Comparison of ENCODE assay signal across 29 mouse cellular contexts in genomic region chr11:34431978-34432377, GRCm38 (mm10).
"Had no signal": no experiment of that assay in that cellular context is flagged by ENCODE, and none has a peak within 500 bp of the region (broad histone marks: within the 10 kb centered on the region; RNA-seq: fewer than 3 reads in every experiment).

No protein-coding gene starts in this region.

- DNase-seq: cerebellum, adult 18-20 months; cerebellum, adult 2 months; cerebellum, adult 8-10 months; cerebellum, adult 9-10 months; cerebellum, adult 9-11 months; cerebellum, postnatal 10 days; cerebellum, postnatal 14 days; cerebellum, postnatal 25 days; cerebellum, postnatal 36 days; embryo, embryonic 11 days; forebrain, postnatal 0 days; gastrocnemius, adult 2 months; gastrocnemius, postnatal 10 days; gastrocnemius, postnatal 14 days; gastrocnemius, postnatal 25 days; gastrocnemius, postnatal 36 days; heart, adult 18-20 months; heart, adult 2 months had no signal

- H3K4me1 ChIP-seq: embryonic facial prominence, embryonic 10.5 days; embryonic facial prominence, embryonic 12.5 days; embryonic facial prominence, embryonic 13.5 days; embryonic facial prominence, embryonic 15.5 days; forebrain, embryonic 10.5 days; forebrain, embryonic 12.5 days; forebrain, embryonic 13.5 days; forebrain, embryonic 15.5 days had no signal

- H3K4me3 ChIP-seq: embryonic facial prominence, embryonic 10.5 days; embryonic facial prominence, embryonic 12.5 days; embryonic facial prominence, embryonic 13.5 days; embryonic facial prominence, embryonic 15.5 days; erythroblast, embryonic 14.5 days; forebrain, embryonic 10.5 days; forebrain, embryonic 12.5 days; forebrain, embryonic 13.5 days; forebrain, embryonic 15.5 days; gastrocnemius, adult 2 months; heart, adult 2 months had no signal

- H3K36me3 ChIP-seq: embryonic facial prominence, embryonic 10.5 days; embryonic facial prominence, embryonic 12.5 days; embryonic facial prominence, embryonic 13.5 days; embryonic facial prominence, embryonic 15.5 days; forebrain, embryonic 10.5 days; forebrain, embryonic 12.5 days; forebrain, embryonic 15.5 days had no signal

- H3K9me3 ChIP-seq: embryonic facial prominence, embryonic 10.5 days; embryonic facial prominence, embryonic 12.5 days; embryonic facial prominence, embryonic 13.5 days; embryonic facial prominence, embryonic 15.5 days; forebrain, embryonic 10.5 days; forebrain, embryonic 12.5 days; forebrain, embryonic 13.5 days; forebrain, embryonic 15.5 days had no signal

- H3K9ac ChIP-seq: embryonic facial prominence, embryonic 12.5 days; embryonic facial prominence, embryonic 13.5 days; embryonic facial prominence, embryonic 15.5 days; forebrain, embryonic 12.5 days; forebrain, embryonic 13.5 days; forebrain, embryonic 15.5 days; forebrain, postnatal 0 days had no signal

- H3K27ac ChIP-seq: embryonic facial prominence, embryonic 10.5 days; embryonic facial prominence, embryonic 12.5 days; embryonic facial prominence, embryonic 13.5 days; embryonic facial prominence, embryonic 15.5 days; forebrain, embryonic 10.5 days; forebrain, embryonic 12.5 days; forebrain, embryonic 13.5 days; forebrain, embryonic 15.5 days; gastrocnemius, adult 2 months; heart, adult 2 months had no signal

- H3K4me2 ChIP-seq: embryonic facial prominence, embryonic 12.5 days; embryonic facial prominence, embryonic 13.5 days; embryonic facial prominence, embryonic 15.5 days; forebrain, embryonic 12.5 days; forebrain, embryonic 13.5 days; forebrain, embryonic 15.5 days had no signal

- ATAC-seq: forebrain, embryonic 13.5 days; forebrain, embryonic 14.5 days; forebrain, embryonic 15.5 days; forebrain, embryonic 16.5 days; forebrain, postnatal 0 days had no signal

- H3K27me3 ChIP-seq: embryonic facial prominence, embryonic 12.5 days; embryonic facial prominence, embryonic 15.5 days; forebrain, embryonic 12.5 days; forebrain, embryonic 13.5 days; forebrain, embryonic 15.5 days had no signal
